Mouse (Mus musculus): ENCODE results near the gene Ankrd34a.

Ankrd34a gene

DNA sequence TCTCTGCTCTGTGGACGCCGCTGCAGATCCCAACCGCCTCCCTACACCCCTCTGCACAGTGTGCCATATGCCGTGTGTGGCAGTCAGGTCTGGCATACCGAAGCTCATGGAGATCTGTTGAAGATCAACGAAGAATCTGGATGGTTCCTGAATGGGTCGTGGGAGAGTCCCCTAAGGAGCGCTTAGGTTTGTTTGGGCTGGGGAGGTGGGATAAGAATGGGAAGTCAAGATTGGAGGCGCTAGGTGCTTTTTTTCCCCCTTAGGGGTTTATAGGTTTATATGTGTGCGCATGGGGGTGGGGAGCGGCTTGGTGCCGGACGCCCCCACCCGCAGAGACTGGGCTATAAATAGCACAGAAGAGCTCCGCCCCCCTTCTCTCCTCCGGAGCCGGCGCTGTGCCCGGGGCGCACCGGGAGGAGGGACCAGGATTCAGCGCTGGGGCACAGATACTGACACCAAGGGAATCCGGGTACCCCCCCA is at the start of gene Ankrd34a:
Ankrd34a (plus strand) TSS at position 409 of the 480 bp plus-strand sequence.
- peak; percentile 34 for DNase-seq

DNA sequence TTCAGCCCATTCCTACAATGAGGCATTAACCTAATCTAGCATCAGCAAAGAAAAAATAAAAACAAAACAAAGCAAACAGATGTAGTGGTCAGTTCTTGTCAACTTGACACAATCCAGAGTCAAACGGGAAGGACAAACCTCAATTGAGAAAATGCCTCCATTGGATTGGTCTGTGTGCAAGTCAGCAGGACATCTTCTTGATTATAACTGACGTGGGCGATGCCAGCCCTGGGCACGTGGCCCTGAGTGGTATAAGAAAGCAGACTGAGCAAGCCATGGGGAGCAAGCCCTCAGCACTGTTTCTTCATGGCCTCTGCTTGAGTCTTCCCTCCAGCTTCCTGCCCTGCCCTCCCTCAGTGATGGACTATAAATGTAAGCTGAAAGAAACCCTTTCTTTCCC is 49.6 kb upstream of the Ankrd34a start:
- DNase-seq = no peak

DNA sequence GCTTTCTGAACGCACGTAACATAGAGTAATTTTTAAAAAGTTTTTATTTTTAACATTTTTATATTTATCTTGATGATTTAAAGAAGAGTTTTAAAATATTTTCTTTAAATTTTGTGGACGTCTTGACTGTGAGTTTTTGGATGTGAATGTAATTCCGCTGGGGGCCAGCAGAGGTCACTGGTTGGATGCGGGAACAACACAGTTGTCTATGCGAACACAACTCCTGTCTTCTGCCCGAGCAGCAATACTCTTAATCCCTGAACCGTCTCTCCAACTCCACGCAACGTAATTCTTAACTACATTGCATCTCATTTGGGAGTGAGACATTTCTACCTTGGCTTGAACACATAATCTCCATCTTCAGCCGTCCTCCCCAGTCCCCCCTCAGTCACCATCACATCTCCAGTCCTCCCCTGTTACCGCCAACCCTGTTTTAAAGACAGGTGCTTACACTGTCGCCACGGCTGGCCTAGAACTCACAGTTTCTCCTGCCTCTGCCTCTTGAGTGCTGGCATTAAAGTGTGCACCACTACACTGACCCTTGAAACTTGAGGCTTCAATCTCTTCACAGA is 49.0 kb upstream of the Ankrd34a start:
- peak; percentile 78 for DNase-seq

DNA sequence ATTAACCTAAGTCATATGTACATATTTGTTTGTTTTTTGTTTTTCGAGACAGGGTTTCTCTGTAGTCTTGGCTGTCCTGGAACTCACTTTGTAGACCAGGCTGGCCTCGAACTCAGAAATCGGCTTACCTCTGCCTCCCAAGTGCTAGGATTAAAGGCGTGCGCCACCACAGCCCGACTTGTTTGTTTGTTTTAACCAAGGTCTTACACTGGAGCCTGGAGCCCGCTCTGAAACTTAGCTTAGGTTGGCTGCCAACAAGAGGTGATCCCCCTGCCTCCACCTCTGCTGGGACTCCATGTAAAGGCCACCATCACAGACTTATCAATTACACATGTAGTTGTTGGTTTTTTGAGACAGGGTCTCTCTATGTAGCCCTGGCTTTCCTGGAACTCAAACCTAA is 47.6 kb upstream of the Ankrd34a start:
- DNase-seq = no peak

DNA sequence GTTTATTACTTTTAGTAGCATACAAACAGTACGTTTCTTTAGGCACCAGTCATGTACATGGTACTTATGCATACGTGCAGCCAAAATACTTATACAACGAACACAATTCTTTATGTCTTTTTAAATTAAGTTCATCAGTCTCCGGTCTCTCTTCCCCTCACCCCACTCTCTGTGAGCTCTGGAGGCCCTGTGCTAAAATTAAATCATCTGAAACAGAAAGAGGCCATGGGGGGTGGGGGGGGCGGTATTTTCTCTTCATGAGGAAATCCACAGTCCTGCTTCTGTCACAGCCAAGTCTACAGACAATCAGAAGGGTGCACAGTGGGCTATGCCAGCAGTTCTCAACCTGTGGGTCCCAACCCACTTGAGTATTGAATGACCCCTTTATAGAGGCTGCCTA is 47.1 kb upstream of the Ankrd34a start:
- no peak for DNase-seq

DNA sequence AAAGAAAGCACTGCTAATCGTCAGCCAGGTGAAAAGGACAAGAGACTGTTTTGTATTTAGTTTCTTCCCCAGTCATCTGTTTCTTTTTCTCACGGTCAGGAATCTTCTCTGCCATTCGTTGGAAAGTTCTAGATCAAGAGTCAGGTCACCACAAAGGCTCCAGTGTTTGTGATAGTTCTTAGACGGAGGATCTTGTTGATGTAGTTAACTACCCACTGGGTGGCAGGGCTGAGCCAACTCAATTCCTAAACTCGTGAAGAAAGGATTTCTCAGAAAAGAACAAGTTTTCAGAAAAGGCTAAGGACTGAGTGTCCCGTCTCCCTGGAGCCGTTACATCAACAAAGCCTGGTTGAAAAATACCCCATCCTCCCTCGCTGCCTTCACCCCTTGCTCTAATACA is 45.2 kb upstream of the Ankrd34a start:
- DNase-seq = peak; percentile 50

DNA sequence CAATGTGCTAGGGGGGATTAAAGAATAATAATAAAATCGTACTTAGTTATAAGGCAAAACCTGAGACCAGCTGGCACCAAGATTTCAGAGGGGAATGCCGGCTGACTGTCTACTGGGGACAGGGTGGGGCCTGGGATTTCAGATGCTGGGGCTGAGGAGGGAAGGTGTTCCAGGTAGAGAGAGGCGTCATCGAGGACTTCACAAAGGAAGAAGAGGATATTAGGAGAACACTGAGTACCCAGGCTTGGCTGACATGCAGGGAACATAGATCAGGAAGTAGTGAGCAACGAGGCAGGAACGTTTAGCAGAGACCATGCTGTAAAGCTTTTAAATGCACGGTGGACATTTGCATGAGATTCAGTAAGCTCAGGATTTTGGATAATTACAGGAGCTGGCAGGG is 44.5 kb upstream of the Ankrd34a start:
- DNase-seq = no peak

DNA sequence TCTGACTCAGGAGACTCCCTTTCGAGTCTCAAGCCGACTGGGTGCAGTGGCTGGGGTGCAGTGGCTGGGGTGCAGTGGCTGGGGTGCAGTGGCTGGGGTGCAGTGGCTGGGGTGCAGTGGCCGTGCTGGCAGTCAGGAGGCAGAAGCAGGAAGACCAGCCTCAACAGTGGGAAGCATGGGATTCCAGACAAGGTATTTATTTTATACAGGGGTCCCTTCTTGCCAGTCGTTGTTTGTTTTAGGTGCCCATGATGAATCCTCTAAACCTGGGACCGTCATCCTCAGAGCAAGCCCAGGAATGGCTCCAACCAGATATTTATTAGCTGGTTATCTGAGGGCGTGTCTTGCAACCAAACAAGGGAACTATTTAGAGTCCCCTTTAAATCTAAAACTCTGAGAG is 42.8 kb upstream of the Ankrd34a start:
- DNase-seq = no peak

DNA sequence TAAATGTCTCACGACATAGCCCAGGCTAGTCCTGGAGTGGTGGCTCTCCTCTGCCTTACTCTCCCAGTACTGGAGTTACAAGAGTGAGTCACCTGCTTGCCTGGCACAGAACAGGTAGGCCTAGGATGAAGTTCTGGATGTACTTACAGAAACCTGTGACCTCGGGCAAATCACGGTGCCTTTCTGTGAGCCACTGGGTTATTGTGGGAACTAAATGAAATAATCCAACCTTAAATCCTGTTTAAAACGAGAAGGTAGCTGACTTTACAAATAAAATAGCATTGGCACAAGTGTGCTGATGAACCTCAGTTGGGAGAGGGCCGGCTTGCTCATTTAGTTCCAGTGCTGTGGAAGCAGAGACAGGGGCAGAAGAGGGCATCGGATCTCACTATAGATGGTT is 42.2 kb upstream of the Ankrd34a start:
- DNase-seq = no peak

DNA sequence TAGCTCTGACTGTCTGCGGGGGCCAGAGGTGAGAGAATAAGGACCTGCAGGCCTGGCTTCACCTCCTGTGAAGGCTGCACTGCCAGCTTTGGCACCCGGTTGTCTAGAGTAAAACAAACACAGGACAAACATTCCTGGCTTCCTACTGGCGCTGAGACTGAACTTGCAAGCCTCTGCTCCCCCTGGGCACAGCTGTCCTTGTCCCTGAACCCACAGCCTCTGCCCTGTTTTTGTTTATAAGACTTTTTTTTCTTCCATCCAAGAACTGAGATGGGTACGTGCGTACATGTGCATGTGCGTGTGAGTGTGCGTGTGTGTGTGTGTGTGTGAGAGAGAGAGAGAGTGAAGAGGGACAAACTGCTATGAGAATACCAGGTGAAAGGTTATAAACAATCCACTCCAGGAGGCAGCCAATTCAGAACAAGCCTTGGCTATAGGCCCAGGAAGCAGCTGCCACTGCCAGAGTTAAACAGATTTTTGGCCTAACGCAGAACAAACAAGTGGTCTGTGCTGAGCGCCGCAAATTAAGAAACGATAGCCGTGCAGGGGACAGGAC is 41.3 kb upstream of the Ankrd34a start:
- DNase-seq = no peak

DNA sequence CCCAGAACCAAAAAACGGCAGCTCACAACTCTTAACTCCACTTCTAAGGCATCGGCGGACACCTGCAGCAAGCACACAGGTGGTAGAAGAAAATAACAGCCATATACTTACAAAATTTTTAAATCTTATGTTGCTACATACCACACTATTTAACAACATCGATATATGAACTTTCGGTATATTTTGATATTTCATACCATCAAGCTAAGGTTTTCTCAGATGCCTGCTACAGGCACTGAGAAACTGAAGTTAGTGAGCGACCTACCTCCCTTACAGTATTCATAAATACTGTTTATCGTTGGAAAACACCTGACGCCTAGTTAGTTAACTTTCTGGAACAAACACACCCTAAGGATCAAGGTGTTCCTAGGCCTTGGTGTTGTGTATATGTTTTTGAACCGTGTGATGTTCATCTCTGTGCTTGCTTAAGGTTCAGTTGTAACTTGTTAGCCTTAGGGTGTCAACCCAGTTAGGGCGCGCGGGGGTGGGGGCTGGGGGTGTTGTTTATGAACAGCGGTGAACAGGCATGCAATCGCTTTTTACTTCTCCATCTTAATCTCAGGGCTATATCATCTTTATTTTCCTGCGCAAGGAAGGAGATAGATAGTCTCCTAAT is 40.3 kb upstream of the Ankrd34a start:
- DNase-seq = no peak

DNA sequence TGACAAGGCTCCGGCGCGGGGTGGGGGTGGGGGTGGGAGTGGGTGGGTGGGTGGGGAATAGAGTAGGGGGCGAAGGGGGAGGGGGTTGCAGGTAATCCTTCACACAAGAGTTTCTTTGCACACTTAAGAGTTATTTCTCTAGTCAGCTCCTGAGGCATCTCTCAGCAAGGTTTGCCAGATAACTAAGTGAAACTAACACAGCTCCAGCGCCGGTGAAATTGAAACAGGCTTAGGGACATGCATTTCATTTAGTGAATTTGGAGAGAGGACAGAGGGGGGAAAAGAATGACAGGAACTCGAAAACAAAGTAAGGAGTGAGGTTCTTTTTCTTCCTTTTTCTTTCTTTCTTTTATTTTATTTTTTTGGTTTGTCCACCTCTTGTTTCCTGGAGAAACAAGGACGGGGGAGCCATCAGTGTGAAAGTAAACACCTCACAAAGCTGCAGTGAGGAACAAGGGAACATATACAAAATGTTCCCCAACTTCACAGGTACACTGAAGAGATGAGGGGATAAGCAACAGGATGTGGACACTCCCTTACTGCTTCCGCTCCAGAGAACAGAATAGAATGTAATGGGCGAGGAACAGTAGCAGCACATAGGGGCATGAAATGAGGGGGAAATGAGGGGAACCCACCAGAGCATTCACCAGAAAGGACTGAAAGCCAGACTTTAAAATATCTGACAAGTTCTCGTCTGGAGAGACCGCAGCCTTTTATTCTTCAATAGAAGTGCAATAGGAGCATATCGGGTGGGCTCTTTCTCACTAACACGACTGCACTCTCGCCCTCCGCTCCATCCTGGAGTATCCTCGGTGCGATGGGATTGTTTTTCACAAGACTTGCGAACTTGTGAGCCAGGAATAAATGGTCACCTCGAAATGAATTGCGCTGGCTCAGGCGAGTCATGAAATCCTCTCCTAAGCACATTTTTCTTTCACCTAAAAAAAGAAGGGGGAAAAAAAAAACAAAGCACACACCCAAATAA is 39.5 kb upstream of the Ankrd34a start:
- no peak for DNase-seq

DNA sequence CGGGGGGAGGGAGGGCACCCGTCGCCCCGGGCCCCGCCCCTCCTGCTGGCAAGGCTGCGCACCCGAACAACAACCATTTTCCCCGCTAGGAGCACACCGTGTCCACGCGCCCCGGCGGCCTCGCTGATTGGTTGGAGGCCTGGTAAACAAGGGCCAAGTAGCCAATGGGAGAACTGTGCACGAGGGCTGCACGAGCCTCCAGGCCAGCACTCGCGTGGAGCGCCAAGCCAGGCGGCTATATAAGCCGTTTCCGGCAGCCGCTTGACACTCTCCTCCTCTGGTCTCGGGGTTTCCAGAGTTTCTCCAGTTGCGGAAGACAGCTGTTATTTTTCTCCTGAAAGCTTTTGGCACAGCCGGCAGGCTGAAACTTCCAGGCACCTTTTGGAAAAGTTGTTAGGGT is 38.7 kb upstream of the Ankrd34a start, which contains the start of gene Txnip:
Txnip (plus strand) TSS at position 264 of the 400 bp plus-strand sequence.
- DNase-seq = peak; percentile 99

DNA sequence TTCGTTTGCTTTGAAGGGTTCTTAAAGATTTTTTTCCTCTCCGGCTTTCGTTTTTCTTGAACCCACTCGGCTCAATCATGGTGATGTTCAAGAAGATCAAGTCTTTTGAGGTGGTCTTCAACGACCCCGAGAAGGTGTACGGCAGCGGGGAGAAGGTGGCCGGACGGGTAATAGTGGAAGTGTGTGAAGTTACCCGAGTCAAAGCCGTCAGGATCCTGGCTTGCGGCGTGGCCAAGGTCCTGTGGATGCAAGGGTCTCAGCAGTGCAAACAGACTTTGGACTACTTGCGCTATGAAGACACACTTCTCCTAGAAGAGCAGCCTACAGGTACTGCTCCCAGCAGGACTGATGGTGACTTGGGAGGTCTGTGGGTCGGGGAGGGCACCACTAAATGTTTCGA is 38.3 kb upstream of the Ankrd34a start:
- DNase-seq = peak; percentile 46

DNA sequence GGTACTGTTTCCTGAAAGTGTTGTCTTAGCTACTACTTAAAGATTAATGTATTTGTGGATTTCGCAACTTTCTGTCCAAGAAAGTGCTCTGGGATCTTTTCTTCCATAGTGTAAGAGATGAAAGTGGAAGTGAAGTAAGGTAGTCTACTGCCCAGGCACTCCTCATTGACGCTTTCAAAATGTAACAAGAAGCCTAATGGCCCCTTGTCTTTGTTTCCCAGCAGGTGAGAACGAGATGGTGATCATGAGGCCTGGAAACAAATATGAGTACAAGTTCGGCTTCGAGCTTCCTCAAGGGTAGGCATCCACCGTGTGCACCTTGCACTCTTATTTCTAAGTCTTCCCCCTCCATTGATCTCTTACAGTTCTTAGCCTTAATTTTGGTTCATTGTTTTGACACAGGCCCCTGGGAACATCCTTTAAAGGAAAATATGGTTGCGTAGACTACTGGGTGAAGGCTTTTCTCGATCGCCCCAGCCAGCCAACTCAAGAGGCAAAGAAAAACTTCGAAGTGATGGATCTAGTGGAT is 37.7 kb upstream of the Ankrd34a start:
- no peak for DNase-seq

DNA sequence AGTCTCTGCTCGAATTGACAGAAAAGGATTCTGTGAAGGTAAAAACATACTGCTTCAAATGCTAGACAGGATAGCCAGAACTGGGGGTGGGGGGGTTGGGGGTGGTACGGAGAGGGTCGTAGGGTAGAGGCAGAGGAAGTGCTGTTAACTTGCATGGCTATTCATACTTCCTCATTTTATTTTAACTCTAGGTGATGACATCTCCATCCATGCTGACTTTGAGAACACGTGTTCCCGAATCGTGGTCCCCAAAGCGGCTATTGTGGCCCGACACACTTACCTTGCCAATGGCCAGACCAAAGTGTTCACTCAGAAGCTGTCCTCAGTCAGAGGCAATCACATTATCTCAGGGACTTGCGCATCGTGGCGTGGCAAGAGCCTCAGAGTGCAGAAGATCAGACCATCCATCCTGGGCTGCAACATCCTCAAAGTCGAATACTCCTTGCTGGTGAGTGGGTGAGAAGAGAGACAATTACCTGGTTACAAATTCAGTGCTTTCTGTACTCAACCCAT is 37.0 kb upstream of the Ankrd34a start:
- no peak for DNase-seq

DNA sequence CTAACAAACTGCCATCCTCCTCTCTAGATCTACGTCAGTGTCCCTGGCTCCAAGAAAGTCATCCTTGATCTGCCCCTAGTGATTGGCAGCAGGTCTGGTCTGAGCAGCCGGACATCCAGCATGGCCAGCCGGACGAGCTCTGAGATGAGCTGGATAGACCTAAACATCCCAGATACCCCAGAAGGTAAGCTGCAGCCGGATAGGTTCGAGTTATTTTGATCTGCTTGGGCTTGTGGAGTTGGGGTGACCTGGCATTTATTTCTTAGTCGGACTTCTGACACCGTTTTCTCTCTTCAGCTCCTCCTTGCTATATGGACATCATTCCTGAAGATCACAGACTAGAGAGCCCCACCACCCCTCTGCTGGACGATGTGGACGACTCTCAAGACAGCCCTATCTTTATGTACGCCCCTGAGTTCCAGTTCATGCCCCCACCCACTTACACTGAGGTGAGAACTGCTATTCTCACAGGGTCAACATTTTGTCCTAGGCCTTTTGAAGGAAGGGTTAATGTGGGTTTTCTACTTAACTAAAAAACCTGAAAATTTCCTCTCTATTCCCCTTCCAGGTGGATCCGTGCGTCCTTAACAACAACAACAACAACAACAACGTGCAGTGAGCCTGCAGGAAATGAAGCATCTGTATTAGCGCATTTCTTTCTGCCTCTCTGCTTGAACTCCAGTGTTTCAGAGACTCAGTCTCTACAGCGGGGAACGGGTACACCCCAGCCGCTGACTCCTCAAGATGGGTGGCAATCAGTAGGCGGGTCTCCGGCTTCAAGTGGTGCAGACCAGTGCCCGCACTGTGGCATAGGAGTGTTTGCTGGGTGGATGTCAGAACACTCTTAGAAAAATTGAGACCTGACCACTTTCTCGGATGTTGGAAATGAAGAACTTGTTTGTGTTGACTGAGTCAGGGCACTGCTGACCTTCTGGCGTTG is 36.3 kb upstream of the Ankrd34a start:
- DNase-seq = no peak

DNA sequence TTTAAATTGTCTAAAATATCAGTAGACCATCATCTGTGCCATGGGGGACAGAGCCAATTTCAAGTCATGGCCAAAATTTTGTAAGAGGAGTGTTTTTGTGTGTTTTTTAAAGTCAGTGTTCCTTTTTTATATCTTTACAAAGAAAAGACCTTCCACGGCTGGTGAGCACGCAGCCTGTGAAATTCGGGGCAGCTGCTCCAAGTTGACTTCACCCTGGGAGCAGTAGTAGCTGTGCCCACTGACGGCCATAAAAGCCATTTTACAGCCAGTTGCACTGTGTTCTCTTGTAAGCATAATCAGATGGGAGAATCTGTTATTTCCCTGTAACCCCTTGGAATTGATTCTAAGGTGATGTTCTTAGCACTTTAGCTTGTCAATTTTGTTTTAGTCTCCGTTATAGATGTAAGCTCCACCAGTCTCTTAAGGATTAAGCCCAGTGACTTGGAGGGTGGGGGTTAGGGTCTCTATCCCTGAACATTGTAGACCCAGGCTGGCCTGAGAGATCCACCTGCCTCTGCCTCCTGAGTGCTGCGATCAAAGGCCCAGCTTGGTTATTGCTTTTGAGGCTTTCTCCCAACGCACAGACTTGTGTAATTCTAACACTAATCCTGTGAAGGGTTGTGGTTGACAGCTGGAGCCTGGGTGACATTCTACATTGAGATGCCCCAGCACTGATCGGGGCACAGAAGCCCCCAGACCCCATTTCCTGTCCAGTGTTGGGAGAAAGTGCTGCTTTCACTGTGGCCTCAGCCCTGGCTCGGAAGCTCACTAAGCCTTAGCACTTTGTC is 35.4 kb upstream of the Ankrd34a start:
- no peak for DNase-seq

DNA sequence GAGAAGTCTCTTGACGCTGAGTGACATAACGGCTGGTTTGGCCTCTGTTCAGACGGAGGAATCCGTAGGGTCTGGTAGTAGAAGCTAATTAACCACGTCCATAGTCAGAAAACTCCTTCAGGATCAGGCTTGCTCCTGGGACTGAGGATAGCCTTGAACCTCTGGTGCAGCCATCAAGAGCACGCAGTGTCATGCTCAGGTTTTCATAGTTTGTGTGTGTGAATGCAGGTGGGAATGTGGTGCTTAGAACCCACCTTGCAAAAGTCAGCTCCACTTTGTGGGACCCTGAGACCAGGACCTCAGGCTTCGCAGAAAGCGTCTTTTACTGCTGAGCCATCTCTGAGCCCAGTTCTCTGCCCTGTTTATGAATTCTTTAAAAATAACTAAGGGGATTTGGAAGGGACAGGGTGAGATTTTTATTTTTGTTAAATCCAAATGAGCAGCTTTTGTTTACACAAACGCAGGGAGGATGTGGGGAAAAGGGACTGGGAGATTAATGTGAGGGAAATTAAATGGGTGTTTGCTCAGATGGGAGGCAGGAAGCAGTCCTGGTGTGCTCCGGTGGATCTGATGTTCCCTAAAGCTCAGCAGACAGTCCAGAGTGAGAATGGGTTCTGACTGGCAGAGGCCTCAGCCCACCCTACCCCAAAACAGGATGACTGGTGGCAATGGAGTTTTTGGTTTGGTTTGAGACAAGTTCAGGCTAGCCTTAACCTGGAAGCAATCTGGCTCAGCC is 34.3 kb upstream of the Ankrd34a start:
- DNase-seq = no peak

DNA sequence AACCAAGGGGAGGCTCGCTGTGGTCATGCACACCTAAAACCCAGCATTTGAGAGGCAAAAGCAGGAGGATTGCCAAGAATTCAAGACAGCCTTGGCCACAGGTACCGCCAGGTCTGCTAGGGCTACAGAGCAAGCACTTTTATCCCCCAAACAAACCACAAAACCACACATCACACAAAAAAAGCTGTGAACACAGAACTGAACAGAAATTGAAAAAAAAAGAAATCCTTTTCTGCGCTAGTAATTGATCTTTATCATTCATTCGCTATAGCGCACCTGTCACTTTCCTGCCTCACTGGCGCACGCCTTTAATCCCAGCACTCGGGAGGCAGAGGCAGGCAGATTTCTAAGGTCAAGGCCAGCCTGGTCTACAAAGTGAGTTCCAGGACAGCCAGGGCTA is 33.2 kb upstream of the Ankrd34a start:
- no peak for DNase-seq
